Mouse (Mus musculus): Measurements from ENCODE around the gene Nfil3.

Nfil3 gene

DNA sequence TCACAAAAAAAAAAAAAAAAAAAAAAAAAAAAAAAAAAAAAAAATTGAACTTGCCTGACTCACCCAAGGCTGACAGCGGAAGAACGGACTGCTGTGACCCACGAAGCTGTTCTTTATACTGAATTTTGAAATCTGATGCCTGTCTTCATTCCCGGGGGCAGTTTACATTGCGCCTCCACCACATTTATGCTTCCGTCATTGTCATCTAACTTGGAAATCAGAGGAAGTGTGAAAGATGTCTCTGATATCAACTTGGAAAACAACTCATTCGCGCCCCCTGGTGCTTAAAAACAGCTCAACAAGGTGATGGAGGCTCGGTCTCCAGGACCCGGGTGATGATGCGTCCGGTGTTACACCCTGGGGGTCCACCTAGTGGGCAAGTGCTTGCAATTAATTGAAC is 1.8 kb upstream of the Nfil3 start:
- peak; percentile 93 for DNase-seq (ENCODE audit: low read depth)

DNA sequence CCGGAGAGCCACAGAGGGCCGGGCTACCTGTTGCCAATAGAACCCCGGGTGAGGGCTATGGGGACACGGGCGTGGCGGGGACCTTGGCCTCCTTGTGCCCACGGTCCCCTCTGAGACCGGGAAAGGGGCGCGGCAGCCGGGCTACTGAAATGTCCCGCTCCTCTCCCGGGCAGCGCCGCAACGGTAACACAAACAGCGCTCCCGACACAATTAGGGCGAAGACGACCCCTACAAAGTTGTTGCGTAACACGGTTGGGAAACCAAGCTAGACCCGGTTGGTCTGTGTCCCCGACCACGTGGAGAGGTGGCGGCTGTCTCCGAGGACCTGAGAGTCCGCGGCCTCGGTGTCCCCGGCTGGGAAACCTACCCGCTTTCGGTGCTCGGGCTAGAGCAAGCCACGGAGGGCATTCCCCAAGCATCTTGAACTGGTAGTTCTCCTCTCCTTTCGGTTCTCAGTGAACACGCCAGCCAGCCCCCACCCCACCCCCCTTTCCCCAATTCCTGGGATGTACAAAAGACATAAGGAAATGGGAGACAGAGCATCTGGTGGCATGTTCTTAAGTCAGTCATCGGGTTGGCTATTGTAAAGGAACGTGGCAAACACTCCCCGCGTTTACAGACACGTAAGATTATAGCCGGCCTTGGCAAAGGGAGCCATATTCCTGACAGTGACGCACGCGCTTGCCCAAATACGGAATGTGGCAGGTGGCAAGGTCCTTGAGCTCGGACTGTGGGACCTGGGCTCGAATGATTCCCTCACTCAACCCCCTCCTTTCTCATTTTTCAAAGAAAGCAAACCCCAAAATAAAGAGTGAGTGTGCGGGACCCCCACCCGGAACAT is 788 bp upstream of the Nfil3 start:
- peak; percentile 83 for DNase-seq (ENCODE audit: low read depth)

DNA sequence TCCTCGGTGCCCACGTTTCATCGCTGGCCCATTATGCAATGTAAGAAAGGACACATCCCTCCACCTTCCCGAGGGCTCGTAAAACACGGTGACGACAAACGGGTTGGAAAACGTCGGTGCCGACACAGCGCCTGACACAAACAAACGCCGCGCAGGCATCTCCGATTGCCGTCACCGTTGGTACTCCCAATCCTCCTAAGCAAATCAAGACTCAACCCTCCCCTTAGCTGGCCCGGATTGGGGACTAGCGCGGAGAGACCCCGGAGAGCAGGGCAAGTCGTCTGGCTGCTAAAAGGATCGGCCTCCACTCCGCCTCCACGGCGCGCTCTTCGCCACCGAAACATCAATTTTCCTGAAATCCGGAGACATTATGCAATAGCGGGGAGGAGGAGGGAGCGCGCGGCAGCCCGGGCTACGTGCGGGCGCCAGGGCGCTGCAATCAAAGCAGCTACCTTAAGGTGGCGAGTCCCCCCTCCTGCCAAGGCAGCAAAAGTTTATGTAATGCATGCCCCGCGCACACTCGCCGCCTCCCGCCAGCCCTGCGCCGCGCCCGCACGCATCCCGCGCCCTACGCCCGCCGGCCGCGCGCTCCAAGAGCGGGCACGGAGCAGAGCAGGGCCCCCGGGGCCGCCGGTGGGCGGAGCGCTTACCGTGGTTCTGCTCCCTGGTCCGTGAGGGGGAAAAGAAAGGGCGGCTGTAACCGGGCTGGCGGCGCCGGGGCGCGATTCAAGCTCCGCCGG is 492 bp downstream of the Nfil3 start:
- peak; percentile 85 for DNase-seq (ENCODE audit: low read depth)

DNA sequence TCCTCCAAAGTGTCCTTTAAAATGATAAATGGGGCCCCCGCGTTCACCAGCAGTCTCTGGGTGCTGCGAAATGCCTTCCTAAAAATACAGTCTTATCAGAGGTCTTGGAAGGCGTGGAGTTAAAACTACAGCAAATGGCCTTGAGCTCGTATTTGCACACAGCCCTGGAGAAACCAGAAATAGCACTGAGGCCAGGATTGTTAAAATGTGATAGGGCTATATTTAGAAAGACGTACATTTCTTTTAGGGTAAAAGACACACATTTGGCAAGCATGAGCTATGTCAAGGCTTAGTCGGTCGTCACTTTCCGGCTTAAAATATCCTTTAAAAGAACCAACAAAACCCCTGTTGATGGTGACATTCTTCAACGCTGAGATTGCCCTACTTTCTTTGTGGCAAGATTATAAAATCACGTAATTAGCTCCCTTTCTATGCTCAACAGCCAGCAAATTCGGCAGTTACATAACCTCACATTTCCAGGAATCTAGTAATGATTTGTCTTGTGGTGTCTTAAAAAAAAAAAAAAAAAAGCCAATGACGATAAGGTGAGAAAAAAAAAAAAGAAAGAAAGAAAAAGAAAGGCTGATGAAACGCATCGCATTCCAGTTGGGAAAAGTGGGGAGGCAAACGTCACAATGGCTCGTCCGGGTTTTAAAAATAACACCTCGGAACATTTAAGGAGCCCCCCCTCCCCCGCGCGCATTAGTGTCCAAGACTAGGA is 1.4 kb downstream of the Nfil3 start:
- DNase-seq (ENCODE audit: low read depth) = peak; percentile 52

DNA sequence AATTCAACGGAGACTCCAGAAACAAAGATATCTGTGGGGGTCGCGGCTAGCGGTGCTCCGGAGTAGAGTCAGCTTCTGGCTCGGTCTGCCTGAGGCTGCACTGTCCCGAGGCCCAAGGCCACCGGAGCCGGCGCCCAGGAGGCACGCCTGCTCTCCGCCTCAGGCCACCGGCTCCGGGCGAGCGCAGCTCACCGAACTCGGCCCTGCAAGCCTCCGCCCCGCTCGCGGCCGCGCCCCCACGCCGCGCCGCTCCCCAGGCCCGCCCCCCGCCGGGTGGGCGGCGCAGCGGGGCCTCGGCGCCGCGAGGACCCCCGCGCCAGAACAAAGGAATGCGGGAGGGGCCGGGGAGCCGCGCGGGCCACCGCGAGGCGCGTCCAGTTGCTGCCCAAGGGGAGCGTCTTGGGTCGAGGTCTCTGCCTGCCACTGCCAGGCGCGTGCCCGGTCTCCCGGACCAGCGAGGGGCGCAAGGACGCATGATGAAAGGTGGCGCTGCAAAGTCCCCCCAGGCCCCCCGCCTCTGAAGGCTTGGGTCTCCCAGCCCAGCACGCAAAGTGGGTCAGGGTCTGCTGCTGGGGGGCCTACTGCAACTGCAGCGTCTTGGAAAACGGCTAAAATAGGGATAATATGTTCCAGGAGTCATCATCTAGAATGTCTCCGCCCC is 2.4 kb downstream of the Nfil3 start:
- DNase-seq (ENCODE audit: low read depth) = peak; percentile 77

DNA sequence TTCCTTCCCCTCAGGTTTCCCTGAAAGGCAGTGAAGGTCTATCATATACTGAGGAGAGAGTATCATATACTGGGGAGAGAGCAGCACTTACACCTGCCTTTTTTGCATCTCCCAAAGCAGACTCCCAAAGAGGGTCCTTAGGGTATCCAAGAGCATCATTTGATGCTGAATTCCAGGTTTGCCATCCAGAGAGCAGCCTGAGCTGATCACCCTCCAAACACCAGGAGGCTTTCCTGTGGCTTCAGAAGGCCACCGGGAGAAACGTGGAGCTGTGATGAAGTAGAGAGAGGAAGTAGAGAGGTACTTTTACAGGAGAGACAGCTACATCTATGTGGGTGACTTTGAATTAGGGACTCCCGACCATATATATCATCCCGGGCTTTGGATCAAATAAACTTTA is 3.1 kb downstream of the Nfil3 start:
- DNase-seq (ENCODE audit: low read depth) = no peak

DNA sequence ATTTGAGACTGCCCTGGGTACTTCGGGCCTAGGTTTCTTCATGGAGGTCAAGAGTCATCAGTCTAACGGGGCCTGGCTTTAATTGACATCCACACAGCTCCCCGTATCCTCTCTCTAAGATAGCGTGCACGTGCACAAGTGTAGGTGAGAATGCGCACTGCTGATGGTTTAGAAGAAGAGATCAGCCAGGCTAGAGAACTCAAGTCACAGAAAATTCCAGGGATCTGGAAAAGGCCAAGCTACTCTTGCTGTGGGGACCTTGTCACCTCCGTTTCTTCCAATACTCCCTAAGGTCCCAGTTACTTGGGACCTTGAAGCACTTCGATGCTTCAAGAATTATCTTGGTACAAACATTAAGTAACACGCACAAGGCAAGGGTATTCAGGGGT is 3.7 kb downstream of the Nfil3 start:
- DNase-seq (ENCODE audit: low read depth) = no peak

DNA sequence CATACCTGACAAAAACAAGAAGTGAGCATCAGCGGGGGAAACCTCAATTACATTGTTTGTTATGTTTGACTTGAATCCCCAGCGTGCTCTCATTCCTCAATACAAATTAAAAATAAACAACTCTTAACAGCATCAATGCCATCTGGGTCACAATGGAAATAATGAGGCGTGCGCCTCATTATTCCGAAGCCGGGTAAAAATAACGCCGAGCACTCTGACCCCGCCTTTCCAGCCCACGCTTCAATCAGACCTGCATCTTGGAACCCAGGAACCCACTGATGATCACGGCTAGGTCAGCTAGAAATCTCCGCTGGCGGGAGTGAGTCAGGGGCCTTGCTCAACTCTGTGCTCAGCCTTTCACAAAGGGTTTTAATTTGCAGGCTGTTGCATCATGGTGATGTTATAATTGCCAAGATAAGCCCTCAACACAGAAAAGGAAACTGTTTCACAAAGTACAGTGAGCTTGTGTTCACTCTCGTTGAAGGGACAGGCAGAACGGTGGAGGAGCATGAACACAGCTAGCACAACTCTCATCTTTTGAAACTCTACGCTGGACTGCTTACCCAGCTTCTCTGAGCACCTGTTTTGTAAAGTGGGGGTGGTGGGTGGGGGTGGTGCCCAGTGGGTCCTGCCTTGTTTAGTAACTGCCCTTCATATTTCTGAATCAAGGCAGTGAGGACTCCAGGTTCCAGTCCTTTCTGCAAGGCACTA is 4.2 kb downstream of the Nfil3 start:
- peak; percentile 90 for DNase-seq (ENCODE audit: low read depth)

DNA sequence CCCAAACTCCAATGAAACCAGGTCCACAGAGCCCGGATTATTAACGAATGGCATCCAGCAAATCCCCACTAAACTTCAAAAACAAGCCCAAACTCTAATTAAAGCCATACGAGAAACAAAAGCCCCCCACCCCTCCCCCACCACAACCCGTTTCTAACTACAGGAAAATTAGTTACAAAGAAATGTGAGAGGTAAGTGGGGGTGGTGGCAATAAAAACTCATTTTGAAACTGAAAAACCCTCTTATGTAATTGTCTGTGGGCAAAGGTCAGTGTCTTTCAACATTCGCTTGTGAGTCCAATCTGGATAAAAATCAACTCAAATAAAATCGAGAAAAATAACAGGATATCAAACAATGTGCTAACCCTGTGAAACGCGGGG is 4.8 kb downstream of the Nfil3 start:
- peak; percentile 49 for DNase-seq (ENCODE audit: low read depth)

DNA sequence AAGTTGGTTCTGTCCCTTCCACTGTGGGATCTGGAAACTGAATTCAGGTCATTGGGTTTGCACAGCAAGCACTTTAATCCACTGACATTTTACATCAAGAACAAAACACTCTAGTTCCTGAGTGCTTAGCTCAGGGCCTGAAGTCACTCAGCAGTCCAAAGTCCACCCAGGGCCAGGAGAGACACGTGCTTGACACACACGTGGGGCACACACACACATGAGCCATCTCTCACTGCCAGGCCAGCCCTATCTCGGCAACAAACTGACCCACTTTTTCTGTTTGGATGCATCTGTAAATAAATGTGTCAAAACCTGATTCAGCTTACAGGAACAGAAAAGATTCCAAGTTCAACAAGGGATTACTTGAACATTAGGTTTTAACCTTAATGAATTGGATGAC is 6.2 kb downstream of the Nfil3 start:
- no peak for DNase-seq (ENCODE audit: low read depth)

DNA sequence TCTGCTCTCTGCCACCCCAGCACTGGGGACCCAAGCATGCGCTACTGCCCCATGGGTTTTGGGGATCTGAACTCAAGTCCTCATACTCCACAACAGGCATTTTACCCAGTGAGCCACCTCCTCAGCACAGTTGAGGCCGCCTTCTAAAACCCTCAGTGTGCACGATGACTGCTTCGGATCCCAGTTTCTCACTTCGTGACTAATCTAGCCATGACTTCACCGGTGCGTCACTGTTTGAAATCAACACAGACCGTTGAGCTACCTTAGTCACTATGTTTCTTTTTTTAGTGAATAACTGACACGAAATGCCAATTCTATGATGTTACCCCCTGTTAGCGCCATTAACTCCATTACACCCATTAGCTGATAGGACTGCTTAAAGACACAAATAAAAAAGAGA is 7.4 kb downstream of the Nfil3 start:
- peak; percentile 56 for DNase-seq (ENCODE audit: low read depth)

DNA sequence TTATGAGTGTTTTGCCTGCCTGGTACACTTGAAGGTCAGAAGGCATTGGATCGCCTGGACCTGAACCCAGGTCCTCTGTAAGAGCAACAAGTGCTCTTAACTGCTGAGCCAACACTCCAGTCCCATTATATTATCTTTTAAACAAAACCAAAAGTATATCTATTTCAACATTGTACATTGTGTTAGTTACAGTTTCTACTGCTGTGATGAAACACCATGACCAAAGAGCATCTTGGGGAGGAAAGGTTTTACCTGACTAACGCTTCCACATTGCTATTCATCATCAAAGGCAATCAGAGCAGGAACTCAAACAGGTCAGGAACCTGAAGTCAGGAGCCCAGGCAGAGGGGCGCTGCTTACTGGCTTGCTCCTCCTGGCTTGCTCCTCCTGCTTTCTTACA is 8.2 kb downstream of the Nfil3 start:
- DNase-seq (ENCODE audit: low read depth) = no peak

DNA sequence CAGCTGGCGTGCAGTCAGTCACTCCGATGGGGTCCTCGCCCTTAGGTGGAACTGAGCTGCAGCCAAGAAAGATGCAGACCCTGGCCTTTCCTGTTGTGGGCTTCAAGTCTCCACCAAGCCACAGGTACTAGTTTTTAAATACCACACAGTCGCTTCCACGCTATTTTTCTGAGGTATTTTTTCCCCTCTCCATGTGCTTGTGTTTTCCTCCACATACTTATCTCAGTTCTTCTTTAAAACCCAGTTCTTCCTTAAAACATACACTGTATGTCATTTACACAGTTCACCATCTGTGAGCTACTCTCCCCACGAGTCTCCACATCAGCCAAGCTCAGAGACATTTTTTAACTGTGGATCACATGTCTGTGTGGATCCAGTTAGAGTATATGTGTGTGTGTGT is 10.0 kb downstream of the Nfil3 start:
- DNase-seq (ENCODE audit: low read depth) = no peak

DNA sequence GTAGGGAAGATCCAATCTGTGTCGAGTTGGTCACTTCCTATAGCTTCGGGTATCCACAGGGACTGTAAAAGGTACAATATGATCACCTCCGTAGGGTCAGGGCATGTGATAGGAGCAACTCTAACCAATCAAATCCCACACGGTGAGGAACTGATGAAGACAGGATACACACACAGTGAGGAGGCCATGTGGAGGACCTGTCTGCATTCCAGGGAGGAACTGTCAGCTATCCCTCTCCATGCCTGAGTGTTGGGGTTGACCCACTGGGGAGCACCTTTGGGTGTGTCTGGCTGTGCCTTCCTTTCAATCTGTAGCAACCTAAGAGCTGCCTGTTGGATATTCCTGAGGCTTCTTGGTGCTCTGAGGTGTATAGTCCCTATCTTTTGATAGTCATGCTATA is 18.0 kb downstream of the Nfil3 start:
- DNase-seq (ENCODE audit: low read depth) = no peak

DNA sequence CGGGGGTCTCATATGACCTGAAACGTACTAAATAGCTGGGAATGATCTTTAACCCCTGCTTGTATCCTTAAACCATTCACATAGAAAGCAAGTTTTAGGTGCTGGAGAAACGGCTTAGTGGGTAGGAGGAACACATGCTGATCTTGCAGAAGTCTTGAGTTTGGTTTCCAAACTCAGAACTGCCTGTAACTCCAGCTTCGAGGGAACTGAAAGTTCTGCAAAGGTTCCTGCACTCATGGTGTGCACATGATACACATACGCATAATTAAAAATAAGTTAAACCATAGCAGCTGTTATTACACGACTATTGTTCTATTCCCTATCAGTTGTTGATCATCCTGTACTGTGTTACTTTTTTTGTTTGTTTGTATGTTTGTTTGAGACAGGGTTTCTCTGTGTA is 18.5 kb downstream of the Nfil3 start:
- DNase-seq (ENCODE audit: low read depth) = no peak

DNA sequence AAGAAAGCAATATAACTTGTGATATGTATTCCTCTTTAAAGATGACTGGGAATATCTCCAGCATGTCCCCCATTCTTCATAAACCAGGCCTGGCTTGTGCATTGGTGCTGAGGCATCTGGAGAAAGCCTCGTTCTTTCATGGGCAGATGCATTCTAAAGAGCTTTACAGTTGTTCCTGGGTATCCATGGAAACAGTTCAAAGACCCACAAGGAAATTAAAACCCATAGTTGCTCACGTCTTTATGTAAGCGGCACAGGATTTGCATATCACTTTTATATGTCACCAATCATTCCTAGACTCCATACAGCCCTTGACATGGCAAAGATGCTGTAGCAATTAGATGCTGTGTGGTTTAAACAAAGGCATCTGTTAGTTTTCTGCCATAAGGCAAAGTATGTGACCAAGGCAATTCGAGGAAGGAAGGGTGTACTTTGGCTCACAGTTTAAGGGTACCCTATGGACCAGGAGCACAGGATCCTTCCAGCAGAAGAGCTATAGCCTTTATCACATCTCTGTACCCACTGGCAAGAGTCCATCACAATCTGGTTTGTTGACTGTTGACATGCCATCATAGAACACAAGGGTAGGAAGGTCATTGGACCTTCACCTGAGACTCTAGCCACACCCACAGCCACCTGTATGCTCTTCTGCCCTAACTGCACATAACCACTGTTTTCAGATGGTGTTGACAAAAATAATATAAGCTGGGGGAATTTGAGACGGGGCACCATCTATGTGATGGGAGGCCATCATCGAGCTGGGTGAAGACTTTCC is 26.9 kb downstream of the Nfil3 start:
- no peak for DNase-seq (ENCODE audit: low read depth)

DNA sequence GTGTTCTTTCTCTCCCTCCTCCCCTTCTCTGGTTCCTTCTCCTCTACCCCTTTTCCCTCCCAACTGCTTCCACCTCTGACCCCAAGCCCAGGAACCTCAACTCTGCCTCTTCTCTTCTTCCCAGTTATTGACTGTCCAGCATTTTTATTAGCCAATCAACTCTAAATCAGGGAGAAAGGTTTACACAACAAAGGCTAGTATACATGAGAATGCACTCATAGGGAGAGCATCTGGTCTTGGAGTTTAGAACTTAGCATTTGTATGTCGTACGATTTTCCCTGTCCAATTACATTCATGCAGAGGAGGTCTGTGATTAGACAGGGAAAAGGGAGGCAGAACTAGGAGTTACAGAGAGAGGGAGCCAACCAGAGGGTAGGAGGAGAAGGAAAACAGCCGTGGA is 31.7 kb downstream of the Nfil3 start:
- DNase-seq (ENCODE audit: low read depth) = no peak

DNA sequence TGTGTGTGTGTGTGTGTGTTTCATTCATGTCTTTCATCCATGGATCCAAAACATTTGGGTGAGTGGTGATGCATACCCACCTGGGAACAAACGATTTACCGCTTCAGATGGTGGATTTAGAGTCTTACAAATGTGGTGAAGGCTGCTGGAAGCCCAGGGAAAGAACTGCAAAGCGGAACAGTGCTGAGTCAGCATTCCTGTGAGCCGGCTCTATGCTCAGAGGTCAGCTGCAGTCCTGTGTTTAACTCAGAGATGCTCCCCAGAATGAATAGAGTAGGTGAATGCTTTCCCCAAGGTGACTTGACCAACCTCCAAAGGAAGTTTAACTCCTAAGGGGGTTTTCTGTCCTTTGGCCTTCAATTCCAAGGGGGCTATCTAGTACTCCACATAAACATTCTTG is 33.3 kb downstream of the Nfil3 start:
- DNase-seq (ENCODE audit: low read depth) = no peak

DNA sequence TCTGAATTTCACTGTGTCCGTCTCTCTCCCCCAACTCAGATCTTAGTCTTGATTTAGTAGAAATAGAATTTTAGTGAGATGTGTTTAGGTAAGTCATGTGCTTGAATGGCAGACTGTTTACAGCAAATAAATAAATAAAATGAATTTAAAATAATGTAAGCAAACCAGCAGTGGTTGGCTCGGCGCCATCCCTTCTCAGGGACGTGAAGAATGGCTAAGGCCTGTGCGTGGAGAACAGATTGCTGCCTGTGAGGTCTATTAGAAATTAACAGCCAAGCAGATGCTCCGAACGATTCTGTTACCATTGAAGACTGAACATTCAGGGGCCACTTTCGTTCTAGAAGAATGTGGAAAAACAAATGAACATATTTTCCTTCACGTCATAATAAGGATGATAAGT is 35.1 kb downstream of the Nfil3 start:
- no peak for DNase-seq (ENCODE audit: low read depth)

DNA sequence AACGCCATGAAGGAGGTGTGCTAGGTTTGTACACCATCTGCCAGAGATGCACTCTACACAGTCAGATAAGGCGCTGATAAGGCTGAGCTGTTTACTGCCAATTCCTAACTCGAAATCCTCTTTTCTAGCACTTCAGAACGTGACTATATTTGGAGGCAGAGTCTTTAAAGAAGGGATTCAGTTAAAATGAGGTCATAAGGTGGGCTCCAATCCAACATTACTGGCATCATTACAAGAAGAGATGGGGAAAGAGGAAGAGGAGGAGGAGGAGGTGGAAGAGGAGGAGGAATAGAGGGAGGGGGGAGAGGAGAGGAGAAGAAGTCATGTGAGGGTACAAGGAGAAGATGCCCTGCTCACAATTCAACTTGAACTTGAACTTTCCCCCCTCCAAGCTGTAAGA is 36.8 kb downstream of the Nfil3 start:
- peak; percentile 76 for DNase-seq (ENCODE audit: low read depth)

DNA sequence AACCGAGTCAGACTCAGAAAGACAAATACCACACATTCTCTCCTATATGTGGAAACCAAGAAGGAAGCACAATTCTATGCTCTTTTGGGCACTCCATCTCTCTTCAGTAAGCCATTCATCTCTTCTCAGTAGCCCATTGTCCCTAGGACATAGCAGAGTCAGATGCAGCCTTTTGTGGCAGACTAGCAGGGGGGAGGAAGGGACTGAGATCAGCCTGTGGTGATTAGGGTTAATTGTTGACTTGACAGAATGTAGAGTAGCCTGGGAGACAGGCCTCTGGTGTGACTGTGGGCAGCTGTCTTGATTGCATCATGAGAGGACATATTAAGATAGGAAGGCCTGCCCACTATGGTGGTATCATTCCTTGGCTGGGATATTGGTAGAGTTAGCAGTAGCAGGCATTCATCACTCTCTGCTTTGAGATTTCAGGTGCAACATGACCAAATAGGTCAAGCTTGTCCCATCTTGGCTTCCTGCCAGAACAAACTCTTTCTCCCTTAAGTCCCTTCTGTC is 37.9 kb downstream of the Nfil3 start:
- no peak for DNase-seq (ENCODE audit: low read depth)
